Mouse (Mus musculus): ENCODE data around the gene Nrxn3. TPM values are rescaled to one million over a fixed set of nuclear protein-coding genes. Genes with fewer than 3 reads are reported as not detected.
A peak's percentile ranks its signal among the peaks of the same experiment; 100 is the strongest.

Nrxn3 gene
- polyA plus RNA-seq, 1 experiment from 2014 or later: 3.5 TPM

- no peaks in the 10 kb centered on the region for H3K36me3 ChIP-seq (replicated peaks; ENCODE audit: control insufficient read depth, insufficient read depth, low read depth, low read length)
- no peaks in the 10 kb centered on the region for H3K27me3 ChIP-seq (ENCODE audit: control insufficient read depth, insufficient read depth, low read length)
- 87% methylated on average over 8 of the region's 8 CpGs for WGBS
- DNase-seq (ENCODE audit: low spot score) (no peak), ATAC-seq (replicated peaks; ENCODE audit: insufficient number of reproducible peaks, low FRiP score, low TSS enrichment, low read depth) (no peak)
- H3K9ac ChIP-seq (replicated peaks; ENCODE audit: low read length): no peak overlapping the region
- no peak overlapping the region for H3K4me2 ChIP-seq (ENCODE audit: low read depth, low read length)
- no peak overlapping the region for H3K27ac ChIP-seq (replicated peaks; ENCODE audit: low read depth, low read length)
- H3K4me3 ChIP-seq (ENCODE audit: low read depth, low read length): no peak overlapping the region
- H3K4me1 ChIP-seq (ENCODE audit: control insufficient read depth, insufficient read depth, low read length): no peaks in the 10 kb centered on the region
- H3K9me3 ChIP-seq (replicated peaks; ENCODE audit: control insufficient read depth, low read length): no peaks in the 10 kb centered on the region
Observed at GRCm38 (mm10) chr12:89093806-89094479, 371.3 kb downstream of the Nrxn3 start.

- Histone ChIP-seq H3K36me3 (replicated peaks; ENCODE audit: control insufficient read depth, insufficient read depth, low read depth, low read length) (no peaks in the 10 kb centered on the region), H3K9ac (replicated peaks; ENCODE audit: low read length) (no peak overlapping the region), H3K4me2 (ENCODE audit: low read depth, low read length) (no peak overlapping the region), H3K4me3 (ENCODE audit: low read depth, low read length) (no peak overlapping the region), H3K27me3 (ENCODE audit: control insufficient read depth, insufficient read depth, low read length) (no peaks in the 10 kb centered on the region), H3K4me1 (ENCODE audit: control insufficient read depth, insufficient read depth, low read length) (no peaks in the 10 kb centered on the region), H3K9me3 (replicated peaks; ENCODE audit: control insufficient read depth, low read length) (no peaks in the 10 kb centered on the region), H3K27ac (replicated peaks; ENCODE audit: low read depth, low read length) (no peak overlapping the region)
- DNase-seq (ENCODE audit: low spot score) (no peak), ATAC-seq (replicated peaks; ENCODE audit: insufficient number of reproducible peaks, low FRiP score, low TSS enrichment, low read depth) (no peak)
- 92% methylated on average over 2 of the region's 2 CpGs for WGBS
Observed at GRCm38 (mm10) chr12:89097561-89097960, 374.9 kb downstream of the Nrxn3 start.

GRCm38 (mm10) chr12:89106029-89106733 is 383.5 kb downstream of the Nrxn3 start:
- H3K4me1 ChIP-seq (ENCODE audit: control insufficient read depth, insufficient read depth, low read length): no peaks in the 10 kb centered on the region
- no peak overlapping the region for H3K4me3 ChIP-seq (ENCODE audit: low read depth, low read length)
- 15% methylated on average over 9 of the region's 9 CpGs for WGBS
- H3K9me3 ChIP-seq (replicated peaks; ENCODE audit: control insufficient read depth, low read length): no peaks in the 10 kb centered on the region
- H3K27ac ChIP-seq (replicated peaks; ENCODE audit: low read depth, low read length): no peak overlapping the region
- DNase-seq (ENCODE audit: low spot score) (peak; percentile 85), ATAC-seq (replicated peaks; ENCODE audit: insufficient number of reproducible peaks, low FRiP score, low TSS enrichment, low read depth) (peak; percentile 84; the same call in 1 of the 2 replicates)
- no peaks in the 10 kb centered on the region for H3K27me3 ChIP-seq (ENCODE audit: control insufficient read depth, insufficient read depth, low read length)
- no peak overlapping the region for H3K9ac ChIP-seq (replicated peaks; ENCODE audit: low read length)
- no peaks in the 10 kb centered on the region for H3K36me3 ChIP-seq (replicated peaks; ENCODE audit: control insufficient read depth, insufficient read depth, low read depth, low read length)
- peak overlapping the region; percentile 7; the same call in 1 of the 2 replicates for H3K4me2 ChIP-seq (ENCODE audit: low read depth, low read length)

GRCm38 (mm10) chr12:89106881-89107584 is 384.4 kb downstream of the Nrxn3 start:
- Histone ChIP-seq H3K4me3 (ENCODE audit: low read depth, low read length) (no peak overlapping the region), H3K27me3 (ENCODE audit: control insufficient read depth, insufficient read depth, low read length) (no peaks in the 10 kb centered on the region), H3K27ac (replicated peaks; ENCODE audit: low read depth, low read length) (no peak overlapping the region), H3K4me2 (ENCODE audit: low read depth, low read length) (no peak overlapping the region), H3K36me3 (replicated peaks; ENCODE audit: control insufficient read depth, insufficient read depth, low read depth, low read length) (no peaks in the 10 kb centered on the region), H3K9me3 (replicated peaks; ENCODE audit: control insufficient read depth, low read length) (no peaks in the 10 kb centered on the region), H3K9ac (replicated peaks; ENCODE audit: low read length) (no peak overlapping the region), H3K4me1 (ENCODE audit: control insufficient read depth, insufficient read depth, low read length) (no peaks in the 10 kb centered on the region)
- WGBS: 71% methylated on average over 6 of the region's 6 CpGs
- no peak for ATAC-seq (replicated peaks; ENCODE audit: insufficient number of reproducible peaks, low FRiP score, low TSS enrichment, low read depth)
- no peak for DNase-seq (ENCODE audit: low spot score)

- Histone ChIP-seq H3K4me3 (ENCODE audit: low read depth, low read length) (no peak overlapping the region), H3K4me1 (ENCODE audit: control insufficient read depth, insufficient read depth, low read length) (no peaks in the 10 kb centered on the region), H3K36me3 (replicated peaks; ENCODE audit: control insufficient read depth, insufficient read depth, low read depth, low read length) (no peaks in the 10 kb centered on the region), H3K27me3 (ENCODE audit: control insufficient read depth, insufficient read depth, low read length) (no peaks in the 10 kb centered on the region), H3K9ac (replicated peaks; ENCODE audit: low read length) (no peak overlapping the region), H3K27ac (replicated peaks; ENCODE audit: low read depth, low read length) (no peak overlapping the region), H3K4me2 (ENCODE audit: low read depth, low read length) (no peak overlapping the region), H3K9me3 (replicated peaks; ENCODE audit: control insufficient read depth, low read length) (no peaks in the 10 kb centered on the region)
- ATAC-seq (replicated peaks; ENCODE audit: insufficient number of reproducible peaks, low FRiP score, low TSS enrichment, low read depth): no peak
- WGBS: 73% methylated on average over 7 of the region's 7 CpGs
- no peak for DNase-seq (ENCODE audit: low spot score)
Observed at GRCm38 (mm10) chr12:89109779-89110335, 387.2 kb downstream of the Nrxn3 start.

GRCm38 (mm10) chr12:89128602-89129001 is 405.9 kb downstream of the Nrxn3 start:
- Histone ChIP-seq H3K4me1 (ENCODE audit: control insufficient read depth, insufficient read depth, low read length) (no peaks in the 10 kb centered on the region), H3K27me3 (ENCODE audit: control insufficient read depth, insufficient read depth, low read length) (no peaks in the 10 kb centered on the region), H3K4me3 (ENCODE audit: low read depth, low read length) (no peak overlapping the region), H3K4me2 (ENCODE audit: low read depth, low read length) (no peak overlapping the region), H3K9ac (replicated peaks; ENCODE audit: low read length) (no peak overlapping the region), H3K27ac (replicated peaks; ENCODE audit: low read depth, low read length) (no peak overlapping the region), H3K9me3 (replicated peaks; ENCODE audit: control insufficient read depth, low read length) (no peaks in the 10 kb centered on the region), H3K36me3 (replicated peaks; ENCODE audit: control insufficient read depth, insufficient read depth, low read depth, low read length) (no peaks in the 10 kb centered on the region)
- 78% methylated on average over 4 of the region's 4 CpGs for WGBS
- ATAC-seq (replicated peaks; ENCODE audit: insufficient number of reproducible peaks, low FRiP score, low TSS enrichment, low read depth): no peak
- no peak for DNase-seq (ENCODE audit: low spot score)

GRCm38 (mm10) chr12:89129139-89129907 is 406.6 kb downstream of the Nrxn3 start:
- 66% methylated on average over 9 of the region's 9 CpGs for WGBS
- peak; percentile 65; the same call in 1 of the 2 replicates for ATAC-seq (replicated peaks; ENCODE audit: insufficient number of reproducible peaks, low FRiP score, low TSS enrichment, low read depth)
- no peak for DNase-seq (ENCODE audit: low spot score)

More at GRCm38 (mm10) chr12:89129139-89129907, 406.6 kb downstream of the Nrxn3 start:
- H3K36me3 ChIP-seq (replicated peaks; ENCODE audit: control insufficient read depth, insufficient read depth, low read depth, low read length): no peaks in the 10 kb centered on the region
- H3K9me3 ChIP-seq (replicated peaks; ENCODE audit: control insufficient read depth, low read length): no peaks in the 10 kb centered on the region
- H3K4me2 ChIP-seq (ENCODE audit: low read depth, low read length): no peak overlapping the region
- H3K4me1 ChIP-seq (ENCODE audit: control insufficient read depth, insufficient read depth, low read length): no peaks in the 10 kb centered on the region
- no peak overlapping the region for H3K4me3 ChIP-seq (ENCODE audit: low read depth, low read length)
- H3K9ac ChIP-seq (replicated peaks; ENCODE audit: low read length): no peak overlapping the region
- H3K27me3 ChIP-seq (ENCODE audit: control insufficient read depth, insufficient read depth, low read length): no peaks in the 10 kb centered on the region
- no peak overlapping the region for H3K27ac ChIP-seq (replicated peaks; ENCODE audit: low read depth, low read length)
